Mouse (Mus musculus) megakaryocyte, embryonic 14.5 days (primary cell): ENCODE results near the gene Hmg20b.

Experiments
- FLI1 ChIP-seq: IDR thresholded peaks from 2 replicates; pipeline ENCODE4 v1.6.1; 2012; ENCODE audit warnings: low read length, inconsistent platforms, mixed read lengths
- GATA1 ChIP-seq: IDR thresholded peaks from 3 replicates; pipeline ENCODE4 v1.6.1; 2012; ENCODE audit warnings: mixed read lengths, low read length, inconsistent platforms, borderline replicate concordance

DNA sequence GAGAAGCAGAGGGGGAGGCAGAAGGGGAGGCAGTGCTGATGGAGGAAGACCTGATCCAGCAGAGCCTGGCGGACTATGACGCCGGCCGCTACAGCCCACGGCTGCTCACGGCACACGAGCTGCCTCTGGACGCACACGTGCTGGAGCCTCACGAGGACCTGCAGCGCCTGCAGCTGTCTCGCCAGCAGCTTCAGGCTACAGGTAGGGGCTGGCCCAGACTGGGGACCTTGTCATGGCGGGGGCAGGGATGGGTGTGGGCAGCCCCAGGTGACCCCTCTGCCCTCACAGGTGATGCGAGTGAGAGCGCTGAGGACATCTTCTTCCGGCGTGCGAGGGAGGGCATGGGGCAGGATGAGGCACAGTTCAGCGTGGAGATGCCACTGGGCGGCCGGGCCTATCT is 25.1 kb downstream of the Hmg20b start:
- no peak for TF ChIP-seq GATA1
- TF ChIP-seq FLI1 = no peak
